In the genomic region with DNA sequence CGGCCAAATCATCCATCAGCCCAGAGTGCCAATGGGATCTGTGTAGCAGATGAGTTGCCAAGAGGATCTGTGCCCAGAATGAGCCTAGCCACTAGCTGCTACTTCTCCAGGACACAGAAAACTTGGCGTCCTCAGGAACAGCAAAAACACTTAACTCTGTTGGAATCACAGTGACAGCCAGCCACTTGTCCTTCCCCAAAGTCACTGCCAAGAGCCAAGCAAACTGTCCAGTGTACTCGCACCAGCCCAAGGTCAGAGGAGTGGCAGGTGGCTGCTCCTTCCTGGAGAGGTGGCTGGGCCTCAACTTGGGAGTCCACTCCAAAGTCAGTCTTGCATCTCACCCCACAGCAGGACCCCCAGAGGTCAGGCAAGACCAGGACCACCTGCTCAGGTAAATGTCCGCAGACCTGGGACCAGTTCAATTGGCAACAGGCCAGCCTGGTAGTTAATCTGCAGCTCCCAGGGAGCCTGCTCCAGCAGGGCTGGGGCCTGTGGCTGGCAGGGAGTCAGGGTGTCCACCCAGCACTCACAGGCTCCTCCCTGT, we compare ENCODE assay signal across 9 mouse cellular contexts. TPM values are rescaled to one million over a fixed set of nuclear protein-coding genes. Genes with fewer than 3 reads are reported as not detected.
DNase-seq lines count a peak whose midpoint lies in the region; ATAC-seq and TF ChIP-seq lines count a peak whose summit lies in the region.
"Had no signal": no experiment of that assay in that cellular context is flagged by ENCODE, and none has a peak within 500 bp of the region (broad histone marks: within the 10 kb centered on the region; RNA-seq: fewer than 3 reads in every experiment).

No protein-coding gene starts in this region.

- no peaks in the 10 kb centered on the region for H3K27me3 ChIP-seq in hindbrain, postnatal 0 days (ENCODE audit: insufficient read depth, low read length)
- H3K27me3 ChIP-seq in hindbrain, embryonic 13.5 days: no peaks in the 10 kb centered on the region
- no peaks in the 10 kb centered on the region for H3K27me3 ChIP-seq in intestine, embryonic 15.5 days (replicated peaks)
- H3K27me3 ChIP-seq: liver, embryonic 13.5 days had no signal

- 36% methylated on average over 4 of the region's 4 CpGs for WGBS in hindbrain, postnatal 0 days
- WGBS in hindbrain, embryonic 13.5 days: 74% methylated on average over 4 of the region's 4 CpGs
- 84% methylated on average over 4 of the region's 4 CpGs for WGBS in intestine, embryonic 15.5 days

- no peak overlapping the region for H3K9ac ChIP-seq in hindbrain, postnatal 0 days (replicated peaks; ENCODE audit: low read length)
- H3K9ac ChIP-seq in hindbrain, embryonic 13.5 days: no peak overlapping the region
- H3K9ac ChIP-seq in intestine, embryonic 15.5 days: no peak overlapping the region
- H3K9ac ChIP-seq: liver, embryonic 13.5 days had no signal

- ATAC-seq in hindbrain, postnatal 0 days: peak; percentile 48; the same call in 1 of the 2 replicates
- ATAC-seq in hindbrain, embryonic 13.5 days (ENCODE audit: low FRiP score): no peak
- no peak for ATAC-seq in activated CD4-positive, CD25-positive, alpha-beta regulatory T cell, adult 4 months
- ATAC-seq in intestine, embryonic 15.5 days: no peak

- H3K4me3 ChIP-seq in hindbrain, postnatal 0 days (ENCODE audit: low read length): no peak overlapping the region
- H3K4me3 ChIP-seq in hindbrain, embryonic 13.5 days: no peak overlapping the region
- no peak overlapping the region for H3K4me3 ChIP-seq in intestine, embryonic 15.5 days (replicated peaks)
- H3K4me3 ChIP-seq: liver, embryonic 13.5 days had no signal

- H3K4me1 ChIP-seq in hindbrain, postnatal 0 days (ENCODE audit: insufficient read depth, low read length): 0 out of 2 replicates have a peak, but pooled peaks cover 4% of the 10 kb centered on the region
- H3K4me1 ChIP-seq in hindbrain, embryonic 13.5 days (replicated peaks): peaks cover 31% of the 10 kb centered on the region
- no peaks in the 10 kb centered on the region; the same call in 1 of the 2 replicates for H3K4me1 ChIP-seq in intestine, embryonic 15.5 days (replicated peaks)
- H3K4me1 ChIP-seq: liver, embryonic 13.5 days had no signal

- DNase-seq in hindbrain, postnatal 0 days (ENCODE audit: low spot score): peak; percentile 78
- DNase-seq in cerebellum, adult 11 months: peak; percentile 32
- peak; percentile 62 to 80 for DNase-seq in cerebellum, postnatal 14 days
- DNase-seq in heart, postnatal 4 days: peak; percentile 63
- DNase-seq in layer of hippocampus, postnatal 36 days: no peak
- DNase-seq: liver, embryonic 13.5 days had no signal

- H3K4me2 ChIP-seq in hindbrain, postnatal 0 days (ENCODE audit: low read depth, low read length): no peak overlapping the region
- no peak overlapping the region for H3K4me2 ChIP-seq in hindbrain, embryonic 13.5 days
- no peak overlapping the region for H3K4me2 ChIP-seq in intestine, embryonic 15.5 days (replicated peaks)
- H3K4me2 ChIP-seq: liver, embryonic 13.5 days had no signal

- no peaks in the 10 kb centered on the region for H3K9me3 ChIP-seq in hindbrain, postnatal 0 days (ENCODE audit: low read length)
- H3K9me3 ChIP-seq in hindbrain, embryonic 13.5 days: no peaks in the 10 kb centered on the region
- no peaks in the 10 kb centered on the region for H3K9me3 ChIP-seq in intestine, embryonic 15.5 days
- H3K9me3 ChIP-seq: liver, embryonic 13.5 days had no signal

- H3K27ac ChIP-seq in hindbrain, postnatal 0 days: no peak overlapping the region
- no peak overlapping the region for H3K27ac ChIP-seq in hindbrain, embryonic 13.5 days
- no peak overlapping the region for H3K27ac ChIP-seq in intestine, embryonic 15.5 days
- H3K27ac ChIP-seq: liver, embryonic 13.5 days had no signal

- no peaks in the 10 kb centered on the region for H3K36me3 ChIP-seq in hindbrain, postnatal 0 days (ENCODE audit: insufficient read depth, low read length)
- peaks cover 6% of the 10 kb centered on the region; the same call in 1 of the 2 replicates for H3K36me3 ChIP-seq in hindbrain, embryonic 13.5 days
- peaks cover 2% of the 10 kb centered on the region; the same call in 1 of the 2 replicates for H3K36me3 ChIP-seq in intestine, embryonic 15.5 days

- TF ChIP-seq CTCF in hindbrain, postnatal 0 days (IDR thresholded peaks at IDR 0.05; ENCODE audit: low read depth): no peak

RNA-seq across cellular contexts. Expression of a gene that starts 24.8 kb away (rescaled TPM):
- total RNA-seq in hindbrain, postnatal 0 days (2014; rRNA removed): 1.4 and 5.5 TPM in 2 replicates
- polyA plus RNA-seq in hindbrain, postnatal 0 days (2015; fragmentation: Nextera tagmentation; extraction: Ambion mirVana): 9.1 and 9.2 TPM in 2 replicates
- 15.4 and 17.1 TPM in 2 replicates for polyA plus RNA-seq in hindbrain, embryonic 13.5 days (2015; fragmentation: Nextera tagmentation; extraction: Ambion mirVana)
- total RNA-seq in heart, postnatal 4 days (2021): 10 to 100 TPM; 12.4 to 13.2 TPM
- polyA plus RNA-seq in activated CD4-positive, CD25-positive, alpha-beta regulatory T cell, adult 4 months (2017; shearing (Covaris generic)): not detected
- polyA plus RNA-seq in intestine, embryonic 15.5 days (2015; fragmentation: Nextera tagmentation; extraction: Ambion mirVana): 50.1 and 59.3 TPM in 2 replicates
- total RNA-seq in layer of hippocampus, postnatal 36 days (2021): 1 to 10 TPM; 3.1 to 4.7 TPM

Comparison
In these comparisons a context has a peak if more than half of its experiments do, and no peak if none do; other contexts are left out.
1. DNase-seq: peak in hindbrain, postnatal 0 days (single experiment), cerebellum, adult 11 months (single experiment), cerebellum, postnatal 14 days (2 of 2) and heart, postnatal 4 days (single experiment); none in layer of hippocampus, postnatal 36 days (0 of 2).